Mouse (Mus musculus) E14TG2a.4 (cell line): ENCODE data around the gene Bbs4.
A peak's percentile ranks its signal among the peaks of the same experiment; 100 is the strongest.

Experiments
- H3K27me3 ChIP-seq: 2 replicates; pipeline ENCODE4 v1.6.1; 2014; ENCODE audit warnings: low read length, control low read depth; ENCODE audit not compliant: insufficient read depth
- H3K36me3 ChIP-seq: 2 replicates; pipeline ENCODE4 v1.6.1; 2014; ENCODE audit warnings: low read length, control low read depth; ENCODE audit not compliant: insufficient read depth
- H3K4me1 ChIP-seq: replicated peaks from 2 replicates; pipeline ENCODE4 v1.6.1; 2014; ENCODE audit warnings: low read depth, low read length, control low read depth
- H3K4me3 ChIP-seq: replicated peaks from 2 replicates; pipeline ENCODE4 v1.5.1; 2014; ENCODE audit warnings: mild to moderate bottlenecking, low read length
- H3K9me3 ChIP-seq: 2 replicates; pipeline ENCODE4 v1.6.1; 2014; ENCODE audit warnings: low read length, control low read depth
- CTCF ChIP-seq: conservative IDR thresholded peaks from 2 replicates; pipeline ENCODE4 v1.5.1; 2014; ENCODE audit warnings: low read length
- NANOG ChIP-seq: IDR thresholded peaks from 2 replicates; pipeline ENCODE4 v1.6.1; 2014; ENCODE audit warnings: borderline replicate concordance, low read length, mixed read lengths
- POU5F1 ChIP-seq: IDR thresholded peaks from 2 replicates; pipeline ENCODE4 v1.6.1; 2014; ENCODE audit warnings: low read length, borderline replicate concordance

Bbs4 gene

DNA sequence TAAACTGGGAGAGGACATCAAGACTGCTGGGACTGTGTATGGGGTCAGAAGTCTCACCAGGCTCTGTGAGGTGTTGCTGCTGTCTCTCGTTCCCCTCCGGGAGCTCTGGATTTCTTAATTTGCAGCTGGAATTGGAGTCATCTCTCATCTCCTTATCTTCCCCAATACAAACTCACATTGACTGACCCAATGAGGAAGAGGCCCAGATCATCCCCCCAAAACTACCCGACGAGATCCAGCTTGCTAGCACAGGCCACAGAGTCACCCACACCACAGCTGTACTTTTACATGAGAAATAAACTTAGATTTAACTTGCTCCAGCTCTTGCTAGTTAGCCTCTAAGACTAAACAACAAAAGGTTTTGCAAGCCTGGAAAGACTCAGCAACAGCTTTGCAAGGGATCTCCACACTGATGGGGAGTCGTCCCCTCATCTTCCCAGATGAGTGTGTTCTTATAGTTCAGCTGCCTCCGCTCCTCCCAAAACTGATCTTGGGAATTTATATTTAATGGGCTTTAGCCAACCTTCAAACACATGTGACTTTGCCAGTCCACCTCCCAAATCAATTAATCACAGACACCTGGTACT lies 63.7 kb downstream of the Bbs4 start:
- H3K27me3 ChIP-seq = peaks cover 12% of the 10 kb centered on the region; the same call in 1 of the 2 replicates
- no peak overlapping the region for H3K4me3 ChIP-seq
- no peak for TF ChIP-seq CTCF
- no peak for TF ChIP-seq POU5F1
- TF ChIP-seq NANOG = no peak
- H3K36me3 ChIP-seq = peaks cover 20% of the 10 kb centered on the region
- H3K9me3 ChIP-seq = no peaks in the 10 kb centered on the region
- peaks cover 39% of the 10 kb centered on the region for H3K4me1 ChIP-seq

DNA sequence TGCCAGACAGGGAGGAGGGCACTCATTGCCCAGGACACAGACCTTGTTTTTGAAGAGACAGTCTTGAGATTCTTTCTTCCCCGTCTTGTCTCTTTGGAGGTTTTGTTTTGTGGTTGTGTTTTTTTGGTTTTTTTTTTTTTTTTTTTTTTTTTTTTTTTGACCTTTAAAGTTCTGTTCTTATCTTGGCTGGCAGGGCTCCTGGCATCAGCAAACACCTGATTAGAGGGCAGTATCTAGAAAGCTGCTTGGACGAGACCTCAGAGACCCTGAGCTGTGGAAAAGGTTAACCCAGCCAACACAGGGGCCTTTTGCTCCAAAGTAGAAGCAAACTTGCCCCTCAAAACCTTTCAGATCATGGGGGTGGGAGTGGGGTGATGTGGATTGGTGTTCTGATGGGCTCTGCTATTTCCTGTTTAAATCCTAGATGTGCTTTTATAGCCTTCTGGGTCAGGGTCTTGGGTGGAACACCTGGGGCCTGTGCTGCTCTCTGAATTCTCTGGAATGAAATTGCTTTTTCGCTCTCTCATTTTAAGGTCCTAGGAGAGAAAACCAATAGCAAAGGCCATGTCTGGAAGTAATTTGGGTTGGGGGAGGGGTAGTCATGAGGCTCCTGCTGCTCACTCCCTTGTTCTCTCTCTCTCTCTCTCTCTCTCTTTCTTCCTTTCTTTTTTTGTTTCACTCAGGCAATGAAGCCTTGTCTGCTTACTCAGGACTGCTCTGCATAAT lies 64.5 kb downstream of the Bbs4 start:
- Histone ChIP-seq H3K4me3 (no peak overlapping the region), H3K9me3 (no peaks in the 10 kb centered on the region), H3K4me1 (peaks cover 40% of the 10 kb centered on the region), H3K27me3 (peaks cover 12% of the 10 kb centered on the region; the same call in 1 of the 2 replicates), H3K36me3 (peaks cover 12% of the 10 kb centered on the region)
- TF ChIP-seq NANOG (no peak), POU5F1 (no peak), CTCF (no peak)

GRCm38 (mm10) chr9:59288058-59288457 lies 65.2 kb downstream of the Bbs4 start:
- peaks cover 12% of the 10 kb centered on the region; the same call in 1 of the 2 replicates for H3K27me3 ChIP-seq
- TF ChIP-seq NANOG = no peak
- no peak for TF ChIP-seq POU5F1
- TF ChIP-seq CTCF = no peak
- peaks cover 35% of the 10 kb centered on the region for H3K4me1 ChIP-seq
- peaks cover 4% of the 10 kb centered on the region; the same call in 1 of the 2 replicates for H3K36me3 ChIP-seq
- no peaks in the 10 kb centered on the region for H3K9me3 ChIP-seq
- H3K4me3 ChIP-seq = no peak overlapping the region

DNA sequence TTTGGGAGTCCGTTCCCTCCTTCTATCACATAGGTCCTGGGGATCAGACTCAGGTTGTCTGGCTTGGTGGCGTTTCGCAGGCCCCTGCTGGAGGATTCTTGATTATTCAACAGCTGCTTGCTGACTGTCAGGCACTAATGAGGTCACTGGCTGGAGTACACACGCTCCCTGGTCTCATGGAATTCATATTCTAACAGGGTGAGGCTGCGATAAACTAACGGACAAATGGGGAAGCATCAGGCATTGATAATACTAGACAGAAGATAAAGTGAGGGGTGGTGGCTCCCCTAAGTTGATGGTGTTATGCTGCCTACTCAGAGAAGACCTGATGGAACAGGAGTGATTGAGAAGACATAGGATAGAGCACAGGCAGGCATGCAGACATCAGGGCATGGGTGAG lies 67.7 kb downstream of the Bbs4 start:
- H3K36me3 ChIP-seq = no peaks in the 10 kb centered on the region
- H3K4me3 ChIP-seq = no peak overlapping the region
- no peak for TF ChIP-seq NANOG
- no peak for TF ChIP-seq CTCF
- no peak for TF ChIP-seq POU5F1
- peaks cover 14% of the 10 kb centered on the region; the same call in 1 of the 2 replicates for H3K27me3 ChIP-seq
- H3K9me3 ChIP-seq = no peaks in the 10 kb centered on the region
- peaks cover 28% of the 10 kb centered on the region for H3K4me1 ChIP-seq

DNA sequence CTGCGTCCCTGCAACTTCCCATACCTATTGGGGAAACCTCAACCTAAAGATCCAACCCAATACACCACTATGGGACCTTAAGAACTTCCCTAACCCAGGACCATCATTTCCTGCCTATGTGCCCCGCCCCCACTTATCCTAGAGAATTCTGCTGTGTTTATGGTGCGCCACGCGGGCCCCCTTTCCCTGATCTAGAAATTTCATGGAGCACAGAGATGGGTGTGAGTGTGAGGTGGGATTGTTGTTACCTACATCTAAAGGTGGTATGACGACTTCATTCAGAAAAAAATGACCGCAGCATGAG lies 70.7 kb downstream of the Bbs4 start:
- H3K4me3 ChIP-seq = no peak overlapping the region
- H3K36me3 ChIP-seq = no peaks in the 10 kb centered on the region
- no peaks in the 10 kb centered on the region for H3K9me3 ChIP-seq
- TF ChIP-seq POU5F1 = no peak
- no peak for TF ChIP-seq CTCF
- TF ChIP-seq NANOG = no peak
- peaks cover 17% of the 10 kb centered on the region for H3K4me1 ChIP-seq
- peaks cover 10% of the 10 kb centered on the region for H3K27me3 ChIP-seq

GRCm38 (mm10) chr9:59281871-59282682 lies 71.2 kb downstream of the Bbs4 start:
- Histone ChIP-seq H3K4me3 (no peak overlapping the region), H3K36me3 (no peaks in the 10 kb centered on the region), H3K9me3 (no peaks in the 10 kb centered on the region), H3K27me3 (peaks cover 10% of the 10 kb centered on the region), H3K4me1 (peaks cover 17% of the 10 kb centered on the region)
- TF ChIP-seq NANOG = no peak
- TF ChIP-seq CTCF = peak; percentile 50

GRCm38 (mm10) chr9:59280888-59281287 lies 72.4 kb downstream of the Bbs4 start:
- Histone ChIP-seq H3K36me3 (no peaks in the 10 kb centered on the region), H3K4me1 (peaks cover 17% of the 10 kb centered on the region), H3K4me3 (no peak overlapping the region), H3K9me3 (no peaks in the 10 kb centered on the region), H3K27me3 (peaks cover 6% of the 10 kb centered on the region)
- TF ChIP-seq NANOG (no peak), CTCF (no peak), POU5F1 (no peak)

DNA sequence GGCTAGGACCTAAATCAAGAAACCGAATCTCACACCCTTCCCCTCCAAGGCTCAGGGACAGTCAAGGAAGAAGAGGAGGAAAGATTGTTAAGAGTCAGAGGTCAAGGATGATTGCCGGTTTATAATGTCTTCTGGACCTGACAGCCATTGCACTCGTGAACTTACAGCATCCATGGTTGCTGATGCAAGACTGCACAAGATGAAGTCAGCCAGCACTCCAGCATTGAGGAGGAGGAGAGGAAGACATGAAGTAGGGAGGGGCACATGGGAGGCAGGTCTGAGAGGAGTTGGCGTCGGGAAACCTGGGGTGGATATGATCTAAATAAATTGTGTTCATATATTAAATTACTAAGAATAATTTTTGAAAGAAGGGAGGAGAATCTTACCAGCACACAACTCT lies 74.6 kb downstream of the Bbs4 start:
- H3K9me3 ChIP-seq = no peaks in the 10 kb centered on the region
- no peak overlapping the region for H3K4me3 ChIP-seq
- no peaks in the 10 kb centered on the region for H3K36me3 ChIP-seq
- peaks cover 6% of the 10 kb centered on the region for H3K27me3 ChIP-seq
- peaks cover 18% of the 10 kb centered on the region for H3K4me1 ChIP-seq
- TF ChIP-seq NANOG = no peak
- TF ChIP-seq CTCF = no peak
- no peak for TF ChIP-seq POU5F1
